Mouse (Mus musculus) heart, adult 2 months (tissue): ENCODE results near the gene Cpne8.

Experiments used
- CTCF ChIP-seq: fragments of 200-600 bp; IDR thresholded peaks from 2 replicates; pipeline ENCODE4 v1.8.1; 2022; ENCODE audit warnings: antibody characterized with exemption, mild to moderate bottlenecking, moderate library complexity
- EP300 ChIP-seq: fragments of 200-500 bp; IDR thresholded peaks from 2 replicates; pipeline ENCODE4 v1.6.1; 2011; ENCODE audit warnings: low read depth, low read length, control low read depth; ENCODE audit not compliant: insufficient read depth

DNA sequence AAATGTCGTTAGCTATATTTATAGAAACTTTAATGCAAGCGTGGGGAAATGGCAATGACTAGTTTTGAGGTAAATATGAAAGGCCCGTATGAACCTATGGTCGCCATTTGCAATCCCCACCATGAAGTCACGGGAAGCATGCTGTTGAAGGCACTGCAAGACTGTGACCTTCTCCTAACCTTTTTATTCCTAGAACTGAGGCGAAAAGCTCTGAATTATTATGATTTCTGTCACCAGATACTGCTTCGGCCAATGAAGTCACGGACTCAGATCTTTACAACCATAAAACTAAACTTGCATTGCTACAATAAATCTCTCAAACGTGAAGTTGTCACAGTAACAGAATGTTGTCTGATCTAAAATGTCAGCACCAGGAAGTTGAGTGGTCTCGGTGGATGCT is 33.4 kb downstream of the Cpne8 start:
- TF ChIP-seq CTCF (no peak), EP300 (no peak)
